Mouse (Mus musculus): ENCODE measurements at regions not wholly inside any gene's neighbourhood (a gene's known extent, or its start where the extent isn't known, plus 50 kb on each side); places are given as distances from the start of the nearest gene placed in this dataset.
A peak's percentile ranks its signal among the peaks of the same experiment; 100 is the strongest.

DNA sequence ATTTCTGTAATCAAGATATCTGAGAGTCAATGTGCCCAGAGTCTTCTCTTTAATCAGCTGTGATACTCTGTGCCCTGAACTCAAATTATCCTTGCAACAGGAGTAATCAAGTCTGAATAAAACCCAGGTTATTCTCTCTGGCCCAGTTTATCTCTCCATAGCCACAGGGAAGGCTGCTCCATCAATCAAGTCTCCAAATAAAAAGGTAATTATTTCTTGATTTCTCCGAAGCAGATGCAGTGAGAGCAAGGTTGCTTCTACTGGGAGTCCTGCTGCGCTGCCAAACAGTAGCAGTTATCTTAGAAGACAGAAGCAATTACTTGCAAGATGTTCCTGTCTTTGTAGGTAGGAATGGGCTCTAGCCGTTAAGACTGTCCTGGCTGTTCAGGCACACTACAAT, 600.5 kb downstream of the Trib2 start:
- no peaks in the 10 kb centered on the region for H3K27me3 ChIP-seq (ENCODE audit: control insufficient read depth, insufficient read depth, low read length)
- WGBS = 69% methylated on average over 3 of the region's 3 CpGs
- no peaks in the 10 kb centered on the region for H3K4me1 ChIP-seq (ENCODE audit: control insufficient read depth, insufficient read depth, low read length)
- ATAC-seq (ENCODE audit: insufficient read depth, low FRiP score) = no peak
- H3K27ac ChIP-seq (ENCODE audit: low read length) = no peak overlapping the region
- no peak overlapping the region for H3K9ac ChIP-seq (ENCODE audit: low read length)
- H3K4me2 ChIP-seq (ENCODE audit: low read depth, low read length) = no peak overlapping the region
- no peaks in the 10 kb centered on the region for H3K36me3 ChIP-seq (ENCODE audit: control insufficient read depth, insufficient read depth, low read length)
- H3K4me3 ChIP-seq (replicated peaks; ENCODE audit: low read length) = no peak overlapping the region
- H3K9me3 ChIP-seq (replicated peaks; ENCODE audit: control insufficient read depth, low read length) = no peaks in the 10 kb centered on the region

DNA sequence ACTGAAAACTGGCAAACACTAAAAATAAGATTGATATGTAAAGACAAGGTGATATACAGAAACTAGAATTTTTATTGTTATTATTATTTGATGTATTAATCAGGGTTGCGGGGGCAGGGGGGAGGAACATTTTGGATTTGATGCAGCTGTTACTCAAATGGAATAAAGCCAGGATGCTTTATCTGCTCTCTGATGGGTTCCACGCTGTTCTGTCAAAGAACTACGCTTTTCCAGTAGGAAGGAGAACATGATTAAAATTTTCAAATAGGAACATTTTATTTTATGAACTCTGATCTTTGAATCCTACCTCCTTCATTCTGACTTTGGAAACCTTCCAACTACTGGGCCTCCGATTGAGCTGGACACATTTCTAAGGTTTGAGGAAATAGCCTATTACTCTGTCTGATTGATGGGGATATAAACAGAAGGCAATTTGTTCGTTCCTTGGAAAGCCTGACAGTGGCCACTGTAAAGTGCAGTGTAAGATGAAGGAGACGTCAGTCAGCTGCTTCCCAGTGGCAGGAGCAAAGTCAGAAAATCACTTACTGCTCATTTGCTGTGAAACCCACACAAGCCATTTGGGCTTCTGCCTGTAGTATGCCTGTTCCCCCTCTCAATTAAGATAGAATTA, 642.2 kb downstream of the Trib2 start:
- 0 out of 2 replicates have a peak, but pooled peaks cover 5% of the 10 kb centered on the region for H3K4me1 ChIP-seq (ENCODE audit: control insufficient read depth, insufficient read depth, low read length)
- H3K27me3 ChIP-seq (ENCODE audit: control insufficient read depth, insufficient read depth, low read length) = no peaks in the 10 kb centered on the region
- H3K4me2 ChIP-seq (ENCODE audit: low read depth, low read length) = no peak overlapping the region
- H3K9ac ChIP-seq (ENCODE audit: low read length) = no peak overlapping the region
- no peaks in the 10 kb centered on the region for H3K9me3 ChIP-seq (replicated peaks; ENCODE audit: control insufficient read depth, low read length)
- no peak overlapping the region for H3K27ac ChIP-seq (ENCODE audit: low read length)
- 34% methylated on average over 6 of the region's 6 CpGs for WGBS
- H3K36me3 ChIP-seq (ENCODE audit: control insufficient read depth, insufficient read depth, low read length) = no peaks in the 10 kb centered on the region
- no peak for ATAC-seq (ENCODE audit: insufficient read depth, low FRiP score)
- H3K4me3 ChIP-seq (replicated peaks; ENCODE audit: low read length) = no peak overlapping the region

DNA sequence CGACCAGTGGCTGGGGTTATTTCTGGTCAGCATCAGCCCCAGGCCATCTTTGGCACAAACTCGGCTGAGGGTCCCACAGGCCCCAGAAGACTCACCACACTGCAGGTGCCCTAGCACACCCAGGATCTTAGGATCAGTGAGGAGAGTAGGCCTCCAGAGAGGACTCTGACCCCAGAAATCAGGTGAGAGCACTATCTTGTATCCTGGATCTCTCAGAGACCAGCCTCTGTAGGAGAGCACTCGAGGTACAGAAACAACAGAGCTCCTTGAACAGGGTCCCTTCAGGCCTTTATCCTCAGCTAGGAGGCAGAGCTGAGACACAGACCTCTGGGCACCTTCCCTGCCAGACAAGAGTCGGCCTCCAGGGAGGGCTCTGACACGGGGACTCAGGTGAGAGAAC, 654.1 kb downstream of the Trib2 start:
- no peaks in the 10 kb centered on the region for H3K27me3 ChIP-seq (ENCODE audit: control insufficient read depth, insufficient read depth, low read length)
- no peak overlapping the region for H3K4me2 ChIP-seq (ENCODE audit: low read depth, low read length)
- no peak overlapping the region for H3K27ac ChIP-seq (ENCODE audit: low read length)
- 74% methylated on average over 5 of the region's 5 CpGs for WGBS
- ATAC-seq (ENCODE audit: insufficient read depth, low FRiP score) = no peak
- H3K9me3 ChIP-seq (replicated peaks; ENCODE audit: control insufficient read depth, low read length) = no peaks in the 10 kb centered on the region
- H3K4me1 ChIP-seq (ENCODE audit: control insufficient read depth, insufficient read depth, low read length) = no peaks in the 10 kb centered on the region
- no peaks in the 10 kb centered on the region for H3K36me3 ChIP-seq (ENCODE audit: control insufficient read depth, insufficient read depth, low read length)
- no peak overlapping the region for H3K9ac ChIP-seq (ENCODE audit: low read length)
- H3K4me3 ChIP-seq (replicated peaks; ENCODE audit: low read length) = no peak overlapping the region

DNA sequence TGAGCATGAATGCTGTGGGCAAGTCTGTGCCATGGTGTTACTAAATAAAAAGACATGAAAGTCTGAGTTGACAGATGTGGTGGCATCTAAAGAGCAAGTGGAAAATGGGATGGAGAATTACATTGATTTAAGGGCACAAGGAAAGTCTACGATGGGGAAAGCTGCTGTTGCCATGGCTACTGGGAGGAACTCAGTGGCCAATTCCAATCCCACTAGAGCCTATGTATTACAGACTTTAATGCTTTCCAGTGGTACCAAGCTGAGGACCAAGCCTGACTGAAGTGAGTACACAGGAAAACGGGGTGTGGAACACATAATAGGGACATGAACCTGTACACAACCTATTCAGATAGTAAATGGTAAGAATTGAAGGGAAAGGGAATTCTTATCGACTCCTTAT, 654.9 kb downstream of the Trib2 start:
- no peak overlapping the region for H3K27ac ChIP-seq (ENCODE audit: low read length)
- H3K4me2 ChIP-seq (ENCODE audit: low read depth, low read length) = no peak overlapping the region
- no peaks in the 10 kb centered on the region for H3K36me3 ChIP-seq (ENCODE audit: control insufficient read depth, insufficient read depth, low read length)
- H3K9ac ChIP-seq (ENCODE audit: low read length) = no peak overlapping the region
- H3K9me3 ChIP-seq (replicated peaks; ENCODE audit: control insufficient read depth, low read length) = no peaks in the 10 kb centered on the region
- no peak for ATAC-seq (ENCODE audit: insufficient read depth, low FRiP score)
- 75% methylated on average over 3 of the region's 3 CpGs for WGBS
- H3K4me1 ChIP-seq (ENCODE audit: control insufficient read depth, insufficient read depth, low read length) = no peaks in the 10 kb centered on the region
- H3K4me3 ChIP-seq (replicated peaks; ENCODE audit: low read length) = no peak overlapping the region
- H3K27me3 ChIP-seq (ENCODE audit: control insufficient read depth, insufficient read depth, low read length) = no peaks in the 10 kb centered on the region

DNA sequence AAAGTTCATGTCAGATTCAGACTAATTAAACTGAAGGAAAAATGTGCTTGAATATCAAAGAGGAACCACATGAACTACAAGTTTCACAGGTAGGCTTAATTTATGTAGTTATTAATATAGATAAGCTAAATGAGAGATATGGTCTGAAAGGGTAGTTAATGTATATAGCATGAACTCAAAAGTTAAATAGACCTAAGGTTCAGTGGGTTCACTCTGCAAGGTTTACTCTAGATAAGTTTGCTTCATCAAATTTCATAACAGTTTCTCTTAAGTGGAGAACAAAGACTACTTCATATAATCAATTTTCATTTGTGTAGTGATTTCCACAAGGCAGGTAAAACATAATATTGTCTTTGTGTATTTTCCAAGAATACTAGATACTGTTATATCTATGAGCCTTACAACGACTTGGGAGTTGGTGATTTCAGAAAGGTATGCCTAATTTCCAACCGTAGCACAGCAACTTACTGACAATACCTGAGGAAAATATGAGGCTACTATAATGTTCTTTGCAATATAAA, 656.2 kb downstream of the Trib2 start:
- Histone ChIP-seq H3K36me3 (ENCODE audit: control insufficient read depth, insufficient read depth, low read length) (no peaks in the 10 kb centered on the region), H3K4me1 (ENCODE audit: control insufficient read depth, insufficient read depth, low read length) (no peaks in the 10 kb centered on the region), H3K27me3 (ENCODE audit: control insufficient read depth, insufficient read depth, low read length) (no peaks in the 10 kb centered on the region), H3K4me2 (ENCODE audit: low read depth, low read length) (no peak overlapping the region), H3K27ac (ENCODE audit: low read length) (no peak overlapping the region), H3K9me3 (replicated peaks; ENCODE audit: control insufficient read depth, low read length) (no peaks in the 10 kb centered on the region), H3K9ac (ENCODE audit: low read length) (no peak overlapping the region), H3K4me3 (replicated peaks; ENCODE audit: low read length) (no peak overlapping the region)
- peak; percentile 71; the same call in 1 of the 2 replicates for ATAC-seq (ENCODE audit: insufficient read depth, low FRiP score)
- WGBS = 65% methylated on average over 2 of the region's 2 CpGs

DNA sequence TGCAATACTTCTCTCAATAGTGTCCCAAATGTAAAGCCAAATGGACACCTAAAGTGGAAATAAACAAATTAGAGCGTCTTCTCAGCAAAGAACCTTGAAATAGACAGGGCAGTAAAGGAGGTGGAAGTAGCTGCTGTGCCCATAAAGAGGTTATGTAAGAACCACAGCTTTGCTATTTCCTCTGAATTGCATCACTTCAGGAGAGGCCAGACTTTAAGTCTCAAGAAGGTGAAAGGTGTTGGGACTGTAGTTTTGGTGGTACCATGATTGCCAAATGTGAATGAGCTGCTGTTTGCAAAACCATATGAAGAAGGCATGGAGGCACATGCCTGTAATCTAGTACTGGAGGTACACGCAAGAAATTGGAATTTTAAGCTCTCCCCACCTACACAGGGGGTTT, 670.3 kb downstream of the Trib2 start:
- no peaks in the 10 kb centered on the region for H3K9me3 ChIP-seq (replicated peaks; ENCODE audit: control insufficient read depth, low read length)
- H3K4me3 ChIP-seq (replicated peaks; ENCODE audit: low read length) = no peak overlapping the region
- no peaks in the 10 kb centered on the region for H3K27me3 ChIP-seq (ENCODE audit: control insufficient read depth, insufficient read depth, low read length)
- H3K36me3 ChIP-seq (ENCODE audit: control insufficient read depth, insufficient read depth, low read length) = no peaks in the 10 kb centered on the region
- WGBS = 75% methylated on average over 2 of the region's 2 CpGs
- H3K4me2 ChIP-seq (ENCODE audit: low read depth, low read length) = no peak overlapping the region
- ATAC-seq (ENCODE audit: insufficient read depth, low FRiP score) = no peak
- no peaks in the 10 kb centered on the region for H3K4me1 ChIP-seq (ENCODE audit: control insufficient read depth, insufficient read depth, low read length)
- H3K9ac ChIP-seq (ENCODE audit: low read length) = no peak overlapping the region
- no peak overlapping the region for H3K27ac ChIP-seq (ENCODE audit: low read length)

DNA sequence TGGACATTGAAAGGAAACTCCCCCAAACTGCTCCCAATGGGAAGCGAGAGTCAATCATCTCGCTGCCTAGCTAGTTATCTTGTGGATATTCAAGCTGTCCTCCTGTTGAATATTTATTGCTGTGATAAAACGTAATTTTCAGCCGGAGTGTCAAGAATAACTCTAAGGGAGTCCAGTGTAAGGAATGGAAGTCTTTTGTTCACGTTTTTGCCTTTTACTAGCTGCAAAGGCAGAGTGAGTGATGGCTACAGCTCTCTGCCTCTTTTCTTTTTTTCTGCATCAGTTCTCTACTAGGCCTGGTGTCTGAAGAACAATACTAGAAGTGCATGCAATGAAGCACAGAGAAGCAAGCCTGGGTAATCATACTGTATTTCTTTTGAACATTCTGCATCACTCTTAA, 679.7 kb downstream of the Trib2 start:
- Histone ChIP-seq H3K4me1 (ENCODE audit: control insufficient read depth, insufficient read depth, low read length) (no peaks in the 10 kb centered on the region), H3K27me3 (ENCODE audit: control insufficient read depth, insufficient read depth, low read length) (no peaks in the 10 kb centered on the region), H3K4me3 (replicated peaks; ENCODE audit: low read length) (no peak overlapping the region), H3K27ac (ENCODE audit: low read length) (no peak overlapping the region), H3K9me3 (replicated peaks; ENCODE audit: control insufficient read depth, low read length) (no peaks in the 10 kb centered on the region), H3K9ac (ENCODE audit: low read length) (no peak overlapping the region), H3K4me2 (ENCODE audit: low read depth, low read length) (no peak overlapping the region), H3K36me3 (ENCODE audit: control insufficient read depth, insufficient read depth, low read length) (no peaks in the 10 kb centered on the region)
- ATAC-seq (ENCODE audit: insufficient read depth, low FRiP score) = no peak
- 72% methylated on average over 5 of the region's 5 CpGs for WGBS

DNA sequence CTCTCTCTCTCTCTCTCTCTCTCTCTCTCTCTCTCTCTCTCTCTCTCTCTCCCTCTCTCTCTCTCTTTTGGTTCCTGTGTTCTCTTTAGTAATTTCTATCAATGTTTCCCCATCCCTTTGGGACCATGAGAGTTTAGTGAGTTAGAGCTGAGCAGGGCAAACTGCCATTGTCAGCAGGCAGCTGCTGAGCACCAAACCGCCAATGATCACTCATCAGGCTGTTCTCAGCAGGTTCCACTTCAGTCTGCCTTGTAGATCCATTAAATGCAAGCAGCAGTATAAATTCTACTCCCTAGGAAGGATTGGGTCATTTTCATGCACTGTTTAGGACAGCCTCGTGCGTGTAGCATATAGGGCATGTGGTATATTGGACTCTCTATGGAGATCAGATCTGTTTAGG, 692.5 kb downstream of the Trib2 start:
- ATAC-seq (ENCODE audit: insufficient read depth, low FRiP score) = no peak
- no peaks in the 10 kb centered on the region for H3K9me3 ChIP-seq (replicated peaks; ENCODE audit: control insufficient read depth, low read length)
- no peaks in the 10 kb centered on the region for H3K4me1 ChIP-seq (ENCODE audit: control insufficient read depth, insufficient read depth, low read length)
- H3K4me3 ChIP-seq (replicated peaks; ENCODE audit: low read length) = no peak overlapping the region
- H3K9ac ChIP-seq (ENCODE audit: low read length) = no peak overlapping the region
- H3K27ac ChIP-seq (ENCODE audit: low read length) = no peak overlapping the region
- WGBS = 87% methylated on average over 3 of the region's 3 CpGs
- H3K4me2 ChIP-seq (ENCODE audit: low read depth, low read length) = no peak overlapping the region
- H3K27me3 ChIP-seq (ENCODE audit: control insufficient read depth, insufficient read depth, low read length) = no peaks in the 10 kb centered on the region
- H3K36me3 ChIP-seq (ENCODE audit: control insufficient read depth, insufficient read depth, low read length) = no peaks in the 10 kb centered on the region

DNA sequence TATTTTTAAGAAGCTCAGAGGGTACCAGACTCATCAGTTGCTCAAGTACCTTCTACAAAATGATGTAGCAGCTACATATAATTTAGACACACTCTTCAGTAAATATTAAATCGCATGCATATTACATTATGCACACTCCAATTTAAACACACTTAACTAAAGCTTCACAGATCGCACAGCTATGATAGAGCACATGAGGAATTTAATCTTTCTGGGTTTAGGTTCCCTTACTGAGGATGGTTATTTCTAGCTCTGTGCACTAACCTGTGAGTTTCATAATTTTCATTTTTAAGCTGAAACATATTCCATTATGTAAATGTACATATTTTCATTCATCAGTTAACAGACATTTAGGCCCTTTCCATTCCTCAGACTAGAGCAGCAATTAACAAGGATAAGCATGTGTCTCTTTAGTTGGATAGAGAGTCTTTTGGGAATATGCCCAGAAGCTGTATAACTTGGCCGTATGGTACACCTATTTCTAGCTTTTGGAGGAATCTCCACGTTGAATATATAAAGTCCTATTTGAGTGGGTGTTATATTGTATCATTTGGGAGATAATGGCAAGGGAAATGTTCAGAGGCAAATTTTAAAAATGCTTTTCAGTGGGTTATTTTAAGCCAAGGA, 694.0 kb downstream of the Trib2 start:
- no peak overlapping the region for H3K4me2 ChIP-seq (ENCODE audit: low read depth, low read length)
- H3K27me3 ChIP-seq (ENCODE audit: control insufficient read depth, insufficient read depth, low read length) = no peaks in the 10 kb centered on the region
- no peak overlapping the region for H3K4me3 ChIP-seq (replicated peaks; ENCODE audit: low read length)
- no peak overlapping the region for H3K9ac ChIP-seq (ENCODE audit: low read length)
- H3K9me3 ChIP-seq (replicated peaks; ENCODE audit: control insufficient read depth, low read length) = no peaks in the 10 kb centered on the region
- 74% methylated on average over 4 of the region's 4 CpGs for WGBS
- no peaks in the 10 kb centered on the region for H3K4me1 ChIP-seq (ENCODE audit: control insufficient read depth, insufficient read depth, low read length)
- ATAC-seq (ENCODE audit: insufficient read depth, low FRiP score) = no peak
- no peaks in the 10 kb centered on the region for H3K36me3 ChIP-seq (ENCODE audit: control insufficient read depth, insufficient read depth, low read length)
- no peak overlapping the region for H3K27ac ChIP-seq (ENCODE audit: low read length)

Data from stomach, embryonic 16.5 days (tissue).